Mouse (Mus musculus): Measurements from ENCODE around the gene Sh3bgrl2.

DNA sequence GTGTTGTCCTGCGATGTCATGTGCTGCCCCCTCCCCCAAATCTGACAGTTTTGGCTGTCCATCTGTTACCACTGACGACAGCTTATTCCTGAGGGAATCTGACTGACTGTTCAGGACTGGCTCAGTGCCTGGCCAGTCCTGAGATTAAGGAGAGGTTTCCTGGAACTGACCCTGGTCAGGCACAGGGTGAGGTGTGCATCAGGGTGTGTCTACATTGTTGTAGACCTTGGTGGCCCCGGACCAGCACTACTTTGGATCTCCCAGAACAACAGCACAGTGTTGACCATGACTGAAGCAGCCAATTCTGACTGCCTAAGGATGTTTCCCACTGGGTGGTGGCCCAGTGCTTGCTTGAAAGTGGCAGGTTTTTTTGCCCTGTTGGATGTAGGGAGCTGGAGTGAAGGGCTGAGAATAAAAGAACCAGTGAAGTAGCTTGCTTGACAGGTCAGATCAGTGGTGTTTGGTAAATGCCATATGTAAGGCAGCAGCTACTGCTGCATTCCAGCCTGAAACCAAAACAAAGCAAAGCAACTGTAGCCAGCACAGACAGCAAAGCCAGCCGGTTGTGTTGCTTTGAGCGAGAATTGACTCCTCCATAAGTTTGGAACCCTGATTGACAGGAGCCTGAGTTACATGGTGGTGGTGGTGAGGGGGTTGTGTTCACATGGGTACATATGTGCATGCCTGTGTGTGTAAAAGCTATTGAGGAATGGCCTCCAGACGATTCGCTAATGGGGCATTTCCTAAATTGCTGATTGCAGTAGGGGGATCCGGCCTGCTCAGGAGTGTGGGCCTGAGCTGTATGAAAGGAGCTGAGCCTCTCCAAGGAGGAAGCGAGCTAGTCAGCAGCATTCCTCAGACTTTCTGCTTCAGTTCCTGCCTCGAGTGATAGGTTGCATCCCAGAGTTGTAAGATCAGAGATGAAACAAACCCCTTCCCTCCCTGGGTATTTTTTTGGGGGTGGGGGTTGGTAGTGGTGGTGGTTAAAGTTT, 8.9 kb downstream of the Sh3bgrl2 start:
- TF ChIP-seq POLR2A (IDR thresholded peaks at IDR 0.05; ENCODE audit: low read depth, low read length) (no peak), CTCF (conservative IDR thresholded peaks at IDR 0.05; ENCODE audit: insufficient read depth, insufficient read length, low read depth, low read length) (no peak)
